Mouse (Mus musculus): ENCODE measurements around the gene Dcaf10. TPM values are rescaled to one million over a fixed set of nuclear protein-coding genes. Genes with fewer than 3 reads are reported as not detected.

Dcaf10 gene
- 7.5 and 7.8 TPM in 2 replicates for polyA plus RNA-seq (2016; fragmentation: Nextera tagmentation; extraction: Ambion mirVana)

DNA sequence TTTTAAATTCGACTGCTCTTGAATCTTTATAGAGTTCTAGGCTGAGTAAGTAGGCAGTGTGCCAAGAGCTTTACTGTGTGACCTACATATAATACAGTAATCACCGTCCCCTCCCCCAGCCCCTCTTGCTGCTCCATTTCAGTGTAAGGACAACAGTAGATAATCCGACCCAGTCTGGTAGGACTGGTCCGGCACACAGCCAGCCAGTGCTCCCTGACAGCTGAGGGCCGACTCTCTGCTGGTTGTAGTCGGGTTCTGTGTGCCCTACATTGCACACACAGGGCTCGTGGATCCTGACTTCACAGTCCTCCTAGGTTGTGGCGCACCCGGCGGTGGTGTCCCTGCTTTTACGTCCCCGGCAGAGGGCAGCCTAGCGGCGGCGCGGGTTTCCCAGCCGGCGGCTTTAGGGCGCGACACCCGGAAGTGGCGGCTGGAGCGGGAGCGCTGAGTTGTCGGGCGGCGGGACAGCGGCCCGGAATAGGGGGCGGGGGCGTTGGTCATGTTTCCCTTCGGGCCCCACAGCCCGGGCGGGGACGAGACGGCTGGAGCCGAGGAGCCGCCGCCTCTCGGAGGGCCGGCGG is at the start of gene Dcaf10:
TSS of gene Dcaf10 (plus strand) at position 433 of the 581 bp plus-strand sequence.
- no peaks in the 10 kb centered on the region for H3K9me3 ChIP-seq
- under 1% methylated on average over 42 of the region's 42 CpGs for WGBS

GRCm38 (mm10) chr4:45296662-45297564 is 45.0 kb upstream of the Dcaf10 start, which contains the start of gene Trmt10b:
TSS of gene Trmt10b (plus strand) at chr4:45297127.
- Histone ChIP-seq H3K36me3 (replicated peaks) (peaks cover 20% of the 10 kb centered on the region), H3K4me1 (peaks cover 11% of the 10 kb centered on the region), H3K27ac (peak within 1 kb of the TSS; percentile 82), H3K27me3 (ENCODE audit: poor library complexity, severe bottlenecking) (no peaks in the 10 kb centered on the region), H3K4me3 (peak within 1 kb of the TSS; percentile 88), H3K9me3 (no peaks in the 10 kb centered on the region)
- WGBS: 21% methylated on average over 27 of the region's 27 CpGs
- DNase-seq (ENCODE audit: extremely low spot score, low spot score): peak; percentile 61

More for the DNA sequence above, at the start of gene Dcaf10:
- peak; percentile 94 for DNase-seq (ENCODE audit: extremely low spot score, low spot score)
- peak within 1 kb of the TSS; percentile 93 for H3K27ac ChIP-seq
- peaks cover 19% of the 10 kb centered on the region for H3K36me3 ChIP-seq (replicated peaks)
- H3K4me3 ChIP-seq: peak within 1 kb of the TSS; percentile 91
- H3K4me1 ChIP-seq: peaks cover 26% of the 10 kb centered on the region
- no peaks in the 10 kb centered on the region for H3K27me3 ChIP-seq (ENCODE audit: poor library complexity, severe bottlenecking)

GRCm38 (mm10) chr4:45305536-45305935 is 36.4 kb upstream of the Dcaf10 start:
- no peaks in the 10 kb centered on the region for H3K9me3 ChIP-seq
- H3K27me3 ChIP-seq (ENCODE audit: poor library complexity, severe bottlenecking): no peaks in the 10 kb centered on the region
- WGBS: 95% methylated on average over 14 of the region's 14 CpGs
- H3K27ac ChIP-seq: no peak overlapping the region
- no peak for DNase-seq (ENCODE audit: extremely low spot score, low spot score)
- H3K36me3 ChIP-seq (replicated peaks): peaks cover 82% of the 10 kb centered on the region
- no peak overlapping the region for H3K4me3 ChIP-seq
- no peaks in the 10 kb centered on the region for H3K4me1 ChIP-seq

GRCm38 (mm10) chr4:45308046-45308445 is 33.9 kb upstream of the Dcaf10 start:
- Histone ChIP-seq H3K4me1 (no peaks in the 10 kb centered on the region), H3K36me3 (replicated peaks) (peaks cover 70% of the 10 kb centered on the region), H3K4me3 (no peak overlapping the region), H3K27ac (no peak overlapping the region), H3K9me3 (no peaks in the 10 kb centered on the region), H3K27me3 (ENCODE audit: poor library complexity, severe bottlenecking) (no peaks in the 10 kb centered on the region)
- WGBS: 46% methylated on average over 11 of the region's 11 CpGs
- DNase-seq (ENCODE audit: extremely low spot score, low spot score): peak; percentile 46

- Histone ChIP-seq H3K27me3 (ENCODE audit: poor library complexity, severe bottlenecking) (no peaks in the 10 kb centered on the region), H3K4me1 (no peaks in the 10 kb centered on the region), H3K4me3 (no peak overlapping the region), H3K36me3 (replicated peaks) (peaks cover 67% of the 10 kb centered on the region), H3K27ac (no peak overlapping the region), H3K9me3 (no peaks in the 10 kb centered on the region)
- no peak for DNase-seq (ENCODE audit: extremely low spot score, low spot score)
- 90% methylated on average over 6 of the region's 6 CpGs for WGBS
Measured at GRCm38 (mm10) chr4:45308606-45309005, 33.3 kb upstream of the Dcaf10 start.

DNA sequence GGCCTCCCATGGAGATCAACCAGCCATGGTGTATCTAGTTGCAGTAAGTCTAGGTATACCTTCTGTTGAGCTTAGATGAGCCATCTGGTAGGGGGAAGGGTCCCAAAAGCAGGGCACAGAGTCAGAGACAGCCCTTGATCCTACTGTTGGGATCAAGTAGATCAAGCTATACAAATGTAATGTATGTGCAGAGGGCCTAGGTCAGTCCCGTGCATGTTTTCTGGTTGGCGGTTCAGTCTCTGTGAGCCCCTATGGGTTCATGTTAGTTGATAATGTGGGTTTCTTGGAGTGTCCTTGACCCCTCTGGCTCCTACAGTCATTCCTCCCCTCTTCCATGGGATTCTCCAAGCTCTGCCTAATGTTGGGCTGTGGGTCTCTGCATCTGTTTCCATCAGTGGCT is 30.8 kb upstream of the Dcaf10 start:
- Histone ChIP-seq H3K27ac (no peak overlapping the region), H3K9me3 (no peaks in the 10 kb centered on the region), H3K4me3 (no peak overlapping the region), H3K4me1 (no peaks in the 10 kb centered on the region), H3K36me3 (replicated peaks) (peaks cover 69% of the 10 kb centered on the region), H3K27me3 (ENCODE audit: poor library complexity, severe bottlenecking) (no peaks in the 10 kb centered on the region)
- WGBS: 100% methylated on average over 2 of the region's 2 CpGs
- DNase-seq (ENCODE audit: extremely low spot score, low spot score): no peak

DNA sequence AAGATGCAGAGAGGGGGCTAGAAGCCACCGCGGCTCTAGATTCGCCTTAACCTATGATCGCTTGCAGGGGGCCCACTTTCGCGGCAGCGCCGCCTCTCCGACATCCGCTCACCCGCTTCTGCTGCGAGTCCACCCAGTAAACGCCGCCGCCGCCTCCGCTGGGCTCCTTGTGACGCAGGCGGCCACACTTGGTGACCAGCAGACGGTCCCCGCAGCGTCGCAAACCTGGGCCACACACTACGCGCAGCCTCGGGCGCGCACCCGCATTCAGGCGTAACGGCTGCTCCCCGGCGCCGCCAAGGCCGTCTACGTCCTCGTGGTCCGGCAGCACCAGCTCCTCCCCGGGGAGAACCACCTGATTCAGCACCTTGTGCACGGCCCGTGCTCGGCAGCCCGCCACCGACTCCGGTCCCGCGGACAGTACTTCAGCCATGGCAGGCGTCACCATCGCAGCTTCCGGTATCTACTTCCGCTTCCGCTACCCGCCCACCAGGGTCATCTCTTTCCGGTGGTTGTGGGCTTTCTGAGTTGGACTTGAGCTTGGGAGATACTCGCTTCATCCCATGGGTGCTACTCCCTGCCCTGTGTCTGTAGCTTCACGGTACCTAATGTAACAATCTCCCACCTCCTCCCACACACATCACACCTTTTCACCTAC is 21.6 kb upstream of the Dcaf10 start:
- under 1% methylated on average over 56 of the region's 56 CpGs for WGBS
- Histone ChIP-seq H3K27me3 (ENCODE audit: poor library complexity, severe bottlenecking) (peaks cover 26% of the 10 kb centered on the region), H3K4me3 (peak overlapping the region; percentile 97), H3K36me3 (replicated peaks) (peaks cover 38% of the 10 kb centered on the region), H3K9me3 (no peaks in the 10 kb centered on the region), H3K4me1 (peaks cover 23% of the 10 kb centered on the region), H3K27ac (peak overlapping the region; percentile 93)
- peak; percentile 85 for DNase-seq (ENCODE audit: extremely low spot score, low spot score)

- peaks cover 5% of the 10 kb centered on the region; the same call in 1 of the 2 replicates for H3K27me3 ChIP-seq (ENCODE audit: poor library complexity, severe bottlenecking)
- H3K36me3 ChIP-seq (replicated peaks): no peaks in the 10 kb centered on the region
- WGBS: 87% methylated on average over 7 of the region's 7 CpGs
- H3K4me1 ChIP-seq: no peaks in the 10 kb centered on the region
- no peaks in the 10 kb centered on the region for H3K9me3 ChIP-seq
- no peak for DNase-seq (ENCODE audit: extremely low spot score, low spot score)
- no peak overlapping the region for H3K27ac ChIP-seq
- H3K4me3 ChIP-seq: no peak overlapping the region
Measured at GRCm38 (mm10) chr4:45331139-45331538, 10.8 kb upstream of the Dcaf10 start.

GRCm38 (mm10) chr4:45332466-45332865 is 9.4 kb upstream of the Dcaf10 start:
- no peak overlapping the region for H3K27ac ChIP-seq

DNA sequence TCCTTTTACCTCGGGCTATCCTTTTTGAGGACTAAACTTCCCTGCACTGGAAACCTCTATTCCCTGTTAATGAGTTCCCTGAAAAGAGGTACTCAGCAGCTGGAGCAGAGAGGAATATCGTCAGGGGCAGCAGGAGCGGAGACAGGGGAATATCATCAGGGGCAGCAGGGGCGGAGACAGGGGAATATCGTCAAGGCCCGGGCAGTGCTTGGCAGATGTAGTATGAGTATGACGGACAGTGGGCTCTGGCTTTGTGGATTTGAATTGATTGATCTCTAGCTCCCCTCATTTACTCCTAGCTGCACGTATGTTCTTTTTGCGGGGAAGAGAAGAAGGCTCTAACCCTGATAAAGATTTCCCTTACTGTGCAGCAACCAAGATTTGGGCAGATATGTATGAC is 675 bp upstream of the Dcaf10 start:
- no peaks in the 10 kb centered on the region for H3K27me3 ChIP-seq (ENCODE audit: poor library complexity, severe bottlenecking)
- H3K9me3 ChIP-seq: no peaks in the 10 kb centered on the region
- H3K4me1 ChIP-seq: peaks cover 26% of the 10 kb centered on the region
- H3K4me3 ChIP-seq: peak overlapping the region; percentile 91
- H3K27ac ChIP-seq: peak overlapping the region; percentile 93
- DNase-seq (ENCODE audit: extremely low spot score, low spot score): no peak
- peaks cover 15% of the 10 kb centered on the region for H3K36me3 ChIP-seq (replicated peaks)
- WGBS: 69% methylated on average over 9 of the region's 9 CpGs

More at GRCm38 (mm10) chr4:45332466-45332865, 9.4 kb upstream of the Dcaf10 start:
- Histone ChIP-seq H3K27me3 (ENCODE audit: poor library complexity, severe bottlenecking) (peaks cover 5% of the 10 kb centered on the region; the same call in 1 of the 2 replicates), H3K4me3 (no peak overlapping the region), H3K4me1 (no peaks in the 10 kb centered on the region), H3K36me3 (replicated peaks) (no peaks in the 10 kb centered on the region), H3K9me3 (no peaks in the 10 kb centered on the region)
- 85% methylated on average over 3 of the region's 3 CpGs for WGBS
- DNase-seq (ENCODE audit: extremely low spot score, low spot score): no peak

GRCm38 (mm10) chr4:45342286-45343155 is 620 bp downstream of the Dcaf10 start, which contains the start of gene Exosc3:
TSS of gene Exosc3 (minus strand) at chr4:45342732.
- Histone ChIP-seq H3K27me3 (ENCODE audit: poor library complexity, severe bottlenecking) (no peaks in the 10 kb centered on the region), H3K4me1 (peaks cover 26% of the 10 kb centered on the region), H3K4me3 (peak within 1 kb of the TSS; percentile 91), H3K9me3 (no peaks in the 10 kb centered on the region), H3K27ac (peak within 1 kb of the TSS; percentile 93), H3K36me3 (replicated peaks) (peaks cover 26% of the 10 kb centered on the region)
- WGBS: under 1% methylated on average over 76 of the region's 76 CpGs
- DNase-seq (ENCODE audit: extremely low spot score, low spot score): peak; percentile 51

DNA sequence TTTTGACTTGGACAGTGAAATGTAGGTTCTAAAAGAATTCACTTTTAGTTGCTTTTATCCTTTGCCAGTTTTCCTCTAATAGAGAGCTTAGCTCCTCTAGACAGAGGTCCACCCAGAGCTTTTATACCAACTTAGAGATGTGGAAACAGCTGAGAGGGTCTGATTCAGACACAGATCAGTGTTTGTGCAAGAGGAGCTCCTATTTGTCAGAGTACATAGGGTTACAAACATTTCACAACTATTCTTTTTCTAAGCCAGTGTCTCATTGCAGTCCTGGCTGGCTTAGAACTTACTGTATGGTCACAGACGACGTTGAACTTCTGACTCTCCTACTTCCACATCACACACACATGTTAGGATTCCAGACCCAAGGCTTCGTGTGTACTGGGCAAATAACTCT is 14.8 kb downstream of the Dcaf10 start:
- WGBS: 93% methylated on average over 3 of the region's 3 CpGs
- Histone ChIP-seq H3K4me3 (no peak overlapping the region), H3K9me3 (no peaks in the 10 kb centered on the region), H3K27me3 (ENCODE audit: poor library complexity, severe bottlenecking) (no peaks in the 10 kb centered on the region), H3K36me3 (replicated peaks) (peaks cover 46% of the 10 kb centered on the region), H3K4me1 (no peaks in the 10 kb centered on the region), H3K27ac (no peak overlapping the region)
- DNase-seq (ENCODE audit: extremely low spot score, low spot score): no peak
